Mouse (Mus musculus) CH12.LX (cell line): ENCODE data around the gene Nradd. TPM values are rescaled to one million over a fixed set of nuclear protein-coding genes. Genes with fewer than 3 reads are reported as not detected.

ENCODE experiments used
- DNase-seq: peaks from one replicate; pipeline ENCODE4 v3.0.0-alpha.2; 2013; ENCODE audit errors: extremely low read depth
- H3K27ac ChIP-seq: 2 replicates; pipeline ENCODE4 v1.5.1; 2012; ENCODE audit warnings: low read depth, mild to moderate bottlenecking, control low read depth, moderate library complexity; ENCODE audit not compliant: insufficient read depth
- H3K27me3 ChIP-seq: replicated peaks from 2 replicates; pipeline ENCODE3; 2012; ENCODE audit warnings: inconsistent platforms
- H3K36me3 ChIP-seq, 2 experiments: replicated peaks in 1 of 2; 2 replicates each; pipeline versions ENCODE3 to v1.6.1; 2012; ENCODE audit warnings: inconsistent platforms in 1 of 2, low read length in 1 of 2, mild to moderate bottlenecking in 1 of 2, mixed read lengths in 1 of 2, moderate library complexity in 1 of 2; ENCODE audit not compliant: control insufficient read depth in 1 of 2, insufficient read depth in 1 of 2
- H3K4me1 ChIP-seq, 2 experiments: 2 replicates each; pipeline ENCODE4 v1.6.1; 2012; ENCODE audit warnings: inconsistent platforms in 1 of 2, moderate library complexity in 1 of 2; ENCODE audit not compliant: insufficient read depth in 2 of 2, control insufficient read depth in 1 of 2
- H3K4me2 ChIP-seq: 2 replicates; pipeline ENCODE4 v1.6.1; 2012; ENCODE audit warnings: low read depth, mild to moderate bottlenecking, control low read depth; ENCODE audit not compliant: poor library complexity, insufficient read depth, severe bottlenecking
- H3K4me3 ChIP-seq, 3 experiments: fragments of 150-350 bp in 1 of 3; sonication (generic) in 1 of 3; replicated peaks in 1 of 3; 2 replicates each; pipeline versions ENCODE3 to v1.5.1; 2011 to 2012; ENCODE audit warnings: low read depth in 2 of 3, low read length in 2 of 3, mild to moderate bottlenecking in 2 of 3, moderate library complexity in 2 of 3, control low read depth in 1 of 3, improper control_type of control experiment in 1 of 3, inconsistent platforms in 1 of 3, mixed read lengths in 1 of 3; ENCODE audit not compliant: poor library complexity in 1 of 3
- H3K79me2 ChIP-seq: replicated peaks from 2 replicates; pipeline ENCODE4 v1.6.1; 2012; ENCODE audit warnings: mild to moderate bottlenecking, moderate library complexity; ENCODE audit not compliant: control insufficient read depth, poor library complexity, insufficient read depth, severe bottlenecking; ENCODE audit errors: extremely low read depth
- H3K9ac ChIP-seq: 2 replicates; pipeline ENCODE4 v1.6.1; 2012; ENCODE audit warnings: low read depth, mild to moderate bottlenecking, control low read depth, moderate library complexity; ENCODE audit not compliant: insufficient read depth
- H3K9me3 ChIP-seq: replicated peaks from 2 replicates; pipeline ENCODE3; 2012; ENCODE audit warnings: low read length, inconsistent platforms, mixed read lengths
- BHLHE40 ChIP-seq: IDR thresholded peaks from 2 replicates; pipeline ENCODE4 v1.6.1; 2011; ENCODE audit warnings: mild to moderate bottlenecking, low read depth, low read length, improper control_type of control experiment
- CHD1 ChIP-seq: IDR thresholded peaks from 2 replicates; pipeline ENCODE4 v1.6.1; 2012; ENCODE audit warnings: low read depth, low read length, improper control_type of control experiment, inconsistent platforms
- MAX ChIP-seq: IDR thresholded peaks from 2 replicates; pipeline ENCODE4 v1.6.1; 2011; ENCODE audit warnings: low read length, improper control_type of control experiment
- SMC3 ChIP-seq: IDR thresholded peaks from 2 replicates; pipeline ENCODE4 v1.6.1; 2011; ENCODE audit warnings: low read depth, low read length, improper control_type of control experiment
- UBTF ChIP-seq: IDR thresholded peaks from 2 replicates; pipeline ENCODE4 v1.6.1; 2012; ENCODE audit warnings: low read depth, mild to moderate bottlenecking, inconsistent platforms, low read length, improper control_type of control experiment, moderate library complexity
- ZKSCAN1 ChIP-seq: IDR thresholded peaks from 2 replicates; pipeline ENCODE4 v1.6.1; 2012; ENCODE audit warnings: low read depth, inconsistent platforms, low read length, improper control_type of control experiment, borderline replicate concordance
- dilution Hi-C: fragments of 300-500 bp; cut with MboI; formaldehyde crosslinking; loops from 2 replicates; pipeline ENCODE4 v1.14.3; 2020; ENCODE audit warnings: low sequenced_read_pairs; ENCODE audit not compliant: extremely low pct_unique_long_range_greater_than_20kb, extremely low pct_ligation_motif_present
- in situ Hi-C: fragments of 300-500 bp; cut with MboI; formaldehyde crosslinking; loops from 3 replicates; pipeline ENCODE4 v1.14.3; 2019; ENCODE audit warnings: low sequenced_read_pairs, low pct_ligation_motif_present, low pct_unique_long_range_greater_than_20kb, mixed read lengths
- polyA plus RNA-seq: library from polyadenylated mRNA; unstranded; fragments of >175 nt; gene quantifications from 2 replicates; pipeline ENCODE4 v1.2.1, GENCODE M21; 2012; ENCODE audit warnings: low read depth; ENCODE audit not compliant: insufficient read length
- total RNA-seq, 2 experiments: library from RNA; depleted of rRNA; stranded (reverse); fragments of 300-350 nt in 1 of 2; fragments of >200 nt in 1 of 2; gene quantifications; 2 replicates each; pipeline ENCODE4 v1.2.3; 2012 to 2014

The Nradd gene
- total and polyA plus RNA-seq, 3 experiments = 8.9 to 18.4 (median 15.8) TPM

DNA sequence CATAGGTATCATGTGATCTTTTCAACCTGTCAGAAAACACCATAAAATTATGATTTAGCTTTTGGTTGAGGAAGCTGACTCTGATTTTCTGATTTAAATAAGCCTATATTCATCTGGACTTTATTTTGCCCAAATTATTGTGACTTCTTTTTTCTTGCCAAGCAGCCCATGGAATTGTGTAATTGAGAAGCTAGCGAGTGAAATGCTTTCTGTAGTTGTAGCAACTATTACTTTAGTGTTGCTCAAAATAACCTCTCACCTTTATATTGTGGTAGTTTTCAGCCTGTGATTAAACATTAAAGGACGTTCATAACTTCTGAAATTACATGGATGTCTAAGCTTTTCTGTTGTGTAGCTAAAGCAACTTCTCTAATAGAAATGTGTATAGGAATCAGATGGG lies 42.1 kb downstream of the Nradd start:
- H3K4me3 ChIP-seq = no peak overlapping the region
- H3K9me3 ChIP-seq = no peaks in the 10 kb centered on the region
- TF ChIP-seq BHLHE40 (no peak), ZKSCAN1 (no peak), UBTF (no peak), MAX (no peak), CHD1 (no peak), SMC3 (no peak)
- no peaks in the 10 kb centered on the region for H3K4me1 ChIP-seq
- no peak overlapping the region for H3K4me2 ChIP-seq
- H3K9ac ChIP-seq = no peak overlapping the region
- peaks cover 17% of the 10 kb centered on the region for H3K79me2 ChIP-seq
- in situ Hi-C loops (no loop called here), dilution Hi-C loops (no loop called here)
- no peak overlapping the region for H3K27ac ChIP-seq
- DNase-seq = no peak
- H3K27me3 ChIP-seq = no peaks in the 10 kb centered on the region
- peaks cover 23 to 71% of the 10 kb centered on the region in 2 experiments for H3K36me3 ChIP-seq

Other genes with a start within 250 kb of the Nradd start
- gene Ptpn23, start 216.2 kb downstream of the Nradd start, total RNA-seq (2012; rRNA removed) = 8.9 and 12.7 TPM in 2 replicates
- 2.2 and 3.4 TPM in 2 replicates for gene Ptpn23, start 216.2 kb downstream of the Nradd start, total RNA-seq (2014; rRNA removed)
- 31.3 and 41.7 TPM in 2 replicates for gene Ptpn23, start 216.2 kb downstream of the Nradd start, polyA plus RNA-seq
- not detected in 2 replicates for gene Ngp, start 204.7 kb downstream of the Nradd start, total RNA-seq (2012; rRNA removed)
- not detected in 2 replicates for gene Ngp, start 204.7 kb downstream of the Nradd start, total RNA-seq (2014; rRNA removed)
- gene Ngp, start 204.7 kb downstream of the Nradd start, polyA plus RNA-seq = not detected in 2 replicates
- gene Klhl18, start 147.8 kb downstream of the Nradd start, total RNA-seq (2012; rRNA removed) = 4.4 and 4.8 TPM in 2 replicates
- gene Klhl18, start 147.8 kb downstream of the Nradd start, total RNA-seq (2014; rRNA removed) = 3.0 and 3.5 TPM in 2 replicates
- gene Klhl18, start 147.8 kb downstream of the Nradd start, polyA plus RNA-seq = 10.1 and 10.2 TPM in 2 replicates
- 1.2 and 1.8 TPM in 2 replicates for gene Kif9, start 147.5 kb downstream of the Nradd start, total RNA-seq (2012; rRNA removed)
- 1.1 and 1.6 TPM in 2 replicates for gene Kif9, start 147.5 kb downstream of the Nradd start, total RNA-seq (2014; rRNA removed)
- gene Kif9, start 147.5 kb downstream of the Nradd start, polyA plus RNA-seq = 1.2 and 1.8 TPM in 2 replicates
- gene Setd2, start 91.9 kb downstream of the Nradd start, total RNA-seq (2012; rRNA removed) = 34.9 and 35.8 TPM in 2 replicates
- gene Setd2, start 91.9 kb downstream of the Nradd start, total RNA-seq (2014; rRNA removed) = 35.5 and 41.6 TPM in 2 replicates
- gene Setd2, start 91.9 kb downstream of the Nradd start, polyA plus RNA-seq = 87.1 and 104 TPM in 2 replicates
- gene Nbeal2, start 29.7 kb upstream of the Nradd start, total RNA-seq (2012; rRNA removed) = 8.4 and 13.6 TPM in 2 replicates
- 2.6 and 3.2 TPM in 2 replicates for gene Nbeal2, start 29.7 kb upstream of the Nradd start, total RNA-seq (2014; rRNA removed)
- 17.7 and 19.7 TPM in 2 replicates for gene Nbeal2, start 29.7 kb upstream of the Nradd start, polyA plus RNA-seq
- 97.8 and 122 TPM in 2 replicates for gene Ccdc12, start 32.1 kb upstream of the Nradd start, total RNA-seq (2012; rRNA removed)
- gene Ccdc12, start 32.1 kb upstream of the Nradd start, total RNA-seq (2014; rRNA removed) = 85.2 and 89.1 TPM in 2 replicates
- gene Ccdc12, start 32.1 kb upstream of the Nradd start, polyA plus RNA-seq = 104 and 106 TPM in 2 replicates
- not detected in 2 replicates for gene Myl3, start 117.4 kb upstream of the Nradd start, total RNA-seq (2012; rRNA removed)
- not detected in 2 replicates for gene Myl3, start 117.4 kb upstream of the Nradd start, total RNA-seq (2014; rRNA removed)
- not detected in 2 replicates for gene Myl3, start 117.4 kb upstream of the Nradd start, polyA plus RNA-seq
- gene Pth1r, start 122.7 kb upstream of the Nradd start, total RNA-seq (2012; rRNA removed) = 0.34 and 0.76 TPM in 2 replicates
- gene Pth1r, start 122.7 kb upstream of the Nradd start, total RNA-seq (2014; rRNA removed) = not detected in 2 replicates
- 0.10 and 0.35 TPM in 2 replicates for gene Pth1r, start 122.7 kb upstream of the Nradd start, polyA plus RNA-seq
- gene Prss42, start 173.7 kb upstream of the Nradd start, total RNA-seq (2012; rRNA removed) = 0.29 and 0.34 TPM in 2 replicates
- gene Prss42, start 173.7 kb upstream of the Nradd start, total RNA-seq (2014; rRNA removed) = 0.28 TPM in 1 of 2 replicates, not detected in the other
- 1.1 and 1.2 TPM in 2 replicates for gene Prss42, start 173.7 kb upstream of the Nradd start, polyA plus RNA-seq
- gene Prss44, start 189.5 kb upstream of the Nradd start, total RNA-seq (2012; rRNA removed) = not detected in 2 replicates
- gene Prss44, start 189.5 kb upstream of the Nradd start, total RNA-seq (2014; rRNA removed) = not detected in 2 replicates
- gene Prss44, start 189.5 kb upstream of the Nradd start, polyA plus RNA-seq = 0.14 and 0.17 TPM in 2 replicates
- not detected in 2 replicates for gene Prss43, start 202.2 kb upstream of the Nradd start, total RNA-seq (2012; rRNA removed)
- gene Prss43, start 202.2 kb upstream of the Nradd start, total RNA-seq (2014; rRNA removed) = not detected in 2 replicates
- not detected in 2 replicates for gene Prss43, start 202.2 kb upstream of the Nradd start, polyA plus RNA-seq
- gene Prss45, start 210.1 kb upstream of the Nradd start, total RNA-seq (2012; rRNA removed) = not detected in 2 replicates
- not detected in 2 replicates for gene Prss45, start 210.1 kb upstream of the Nradd start, total RNA-seq (2014; rRNA removed)
- gene Prss45, start 210.1 kb upstream of the Nradd start, polyA plus RNA-seq = not detected in 2 replicates
- not detected in 2 replicates for gene Prss46, start 220.1 kb upstream of the Nradd start, total RNA-seq (2012; rRNA removed)
- not detected in 2 replicates for gene Prss46, start 220.1 kb upstream of the Nradd start, total RNA-seq (2014; rRNA removed)
- gene Prss46, start 220.1 kb upstream of the Nradd start, polyA plus RNA-seq = not detected in 2 replicates
- not detected in 2 replicates for gene Prss50, start 233.5 kb upstream of the Nradd start, total RNA-seq (2012; rRNA removed)
- not detected in 2 replicates for gene Prss50, start 233.5 kb upstream of the Nradd start, total RNA-seq (2014; rRNA removed)
- gene Prss50, start 233.5 kb upstream of the Nradd start, polyA plus RNA-seq = not detected in 2 replicates